Mouse (Mus musculus) brain, adult 2 months (tissue): Measurements from ENCODE around the gene Acp2.
A peak's percentile ranks its signal among the peaks of the same experiment; 100 is the strongest.

Experiments used
- DNase-seq: peaks from one replicate; pipeline ENCODE4 v3.0.0; 2011; ENCODE audit warnings: low read depth, low spot score

Acp2 gene

DNA sequence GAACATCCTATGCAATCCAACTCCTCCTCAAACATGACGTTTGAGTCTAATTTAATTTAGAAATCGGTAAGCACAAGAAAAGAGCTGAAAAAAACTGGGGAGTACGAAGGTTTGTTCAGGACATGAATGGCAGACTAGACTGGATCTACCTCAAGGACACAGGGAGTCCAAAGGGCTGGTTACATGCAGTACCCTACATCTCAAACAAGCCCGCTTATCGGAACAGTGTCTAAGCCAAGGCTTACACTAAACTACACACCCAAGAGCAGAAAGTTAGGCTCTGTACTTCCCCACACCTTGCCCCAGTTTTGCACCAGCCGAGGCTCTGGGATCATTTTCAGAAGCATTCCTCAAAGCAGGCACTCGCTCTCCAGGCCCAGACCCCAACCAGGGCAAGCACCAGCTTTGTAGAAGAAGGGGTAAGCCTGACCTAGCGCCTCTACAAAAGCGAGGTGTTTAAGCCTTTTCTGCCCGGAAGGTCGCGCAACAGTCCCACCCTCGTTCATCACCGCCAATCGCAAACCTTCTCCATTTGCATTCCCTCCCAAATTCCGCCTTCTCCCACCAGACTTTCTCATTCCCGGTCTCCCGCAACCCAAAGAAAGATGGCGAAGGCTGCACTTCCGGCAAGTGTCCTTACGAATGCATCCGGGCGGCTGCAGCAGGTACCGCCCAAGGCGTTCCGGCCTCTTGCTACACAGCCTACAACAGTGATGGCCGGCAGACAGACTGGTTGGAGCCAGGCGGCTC is at the start of gene Acp2, which contains the start of gene Nr1h3:
Gene Acp2, plus strand, starts transcription at position 664 of the 750 bp plus-strand sequence.
Gene Nr1h3, minus strand, starts transcription at position 613 of the 750 bp plus-strand sequence.
- DNase-seq, result peak; percentile 98

DNA sequence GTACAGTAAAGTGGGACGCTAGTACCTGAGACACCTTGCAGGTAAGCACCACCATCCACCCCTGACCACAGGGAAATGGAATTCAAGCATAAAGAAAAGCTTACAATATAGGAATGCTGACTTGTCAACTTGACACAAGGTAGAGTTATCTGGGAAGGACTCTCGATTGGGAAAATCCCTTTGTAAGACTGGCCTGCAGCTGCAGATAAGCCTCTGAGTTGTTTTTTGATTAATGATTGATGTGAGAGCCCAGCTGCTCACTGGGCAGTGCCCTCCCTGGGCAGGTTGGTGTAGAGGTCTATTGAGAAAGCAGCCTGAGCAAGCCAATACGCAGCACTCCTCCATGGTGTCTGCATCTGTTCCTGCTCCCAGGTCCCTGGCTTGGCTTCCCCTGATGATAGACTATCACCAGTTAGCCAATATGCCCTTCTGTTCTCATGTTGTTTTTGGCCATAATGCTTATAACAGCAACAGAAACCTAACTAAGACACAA is 49.8 kb upstream of the Acp2 start:
- DNase-seq, result peak; percentile 31

DNA sequence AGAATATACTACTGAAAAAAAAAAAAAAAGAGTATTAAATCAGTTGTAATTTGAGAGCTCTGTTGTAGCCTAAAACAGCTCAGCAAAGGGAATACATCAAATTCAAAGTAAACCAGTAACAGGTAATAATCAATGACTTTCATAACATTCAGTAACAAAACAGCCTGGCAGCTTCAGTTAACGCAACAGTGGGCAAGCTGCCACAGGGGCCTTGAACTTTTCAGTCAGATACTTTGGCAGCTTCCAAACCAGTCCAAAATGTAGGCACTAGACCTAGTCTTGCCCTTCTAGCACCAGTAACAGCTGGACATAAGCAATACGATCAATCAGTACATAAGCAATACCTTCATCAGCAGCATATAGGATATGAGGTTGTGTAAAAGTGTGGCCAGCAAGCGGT is 48.6 kb upstream of the Acp2 start:
- no peak for DNase-seq

DNA sequence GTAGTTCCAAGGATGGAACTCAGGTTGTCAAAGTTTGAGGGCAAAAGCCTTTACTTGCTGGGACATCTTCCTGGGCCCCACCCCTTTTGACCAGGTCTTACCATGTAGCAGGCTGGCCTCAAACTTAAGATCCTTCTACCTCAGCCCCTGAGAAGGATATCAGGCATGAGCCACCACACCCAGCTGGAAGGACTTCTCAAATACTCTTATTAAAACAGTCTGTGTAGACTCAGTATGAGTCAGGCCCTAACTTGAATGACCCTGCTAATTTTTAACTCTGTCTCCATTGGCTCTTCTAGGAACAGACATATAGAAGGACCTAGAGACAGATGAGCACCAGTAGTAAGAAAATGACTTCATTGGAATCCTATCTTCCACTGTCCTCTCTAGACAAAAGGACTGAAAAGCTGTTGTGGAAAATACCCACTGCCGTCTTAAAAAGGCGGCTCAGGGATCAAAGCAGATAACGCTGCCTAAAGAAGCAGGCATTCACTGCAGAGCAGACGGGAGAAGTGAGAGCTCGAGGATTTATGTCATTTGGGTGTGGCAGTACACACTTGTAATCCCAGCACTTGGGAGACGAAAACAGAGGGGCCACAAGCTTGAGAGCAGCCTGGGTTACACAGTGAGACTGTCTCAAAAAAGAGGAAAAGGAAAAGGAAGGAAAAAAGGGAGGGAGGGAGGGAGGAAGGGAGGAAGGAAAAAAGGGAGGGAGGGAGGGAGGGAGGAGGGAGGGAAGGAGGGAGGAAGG is 45.5 kb upstream of the Acp2 start:
- DNase-seq, result no peak

DNA sequence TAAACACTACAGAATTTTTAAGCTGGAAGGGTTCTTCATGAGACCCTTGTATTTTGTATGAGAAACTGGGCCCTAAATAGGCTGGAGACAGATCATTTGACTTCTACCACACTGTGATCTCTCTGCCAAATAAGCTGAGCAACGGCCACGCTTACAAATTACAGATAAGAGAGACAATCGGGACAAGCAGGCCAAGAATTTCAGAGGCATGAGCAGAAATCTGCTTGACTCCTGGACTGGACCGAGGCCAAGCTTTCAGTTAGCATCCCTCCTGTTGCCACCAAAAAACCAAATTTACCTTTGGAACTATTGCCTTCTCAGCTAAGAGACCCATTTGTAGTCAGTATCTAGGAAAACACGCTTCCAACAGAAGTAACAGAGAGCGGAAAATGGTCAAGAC is 42.1 kb upstream of the Acp2 start:
- DNase-seq, result no peak

DNA sequence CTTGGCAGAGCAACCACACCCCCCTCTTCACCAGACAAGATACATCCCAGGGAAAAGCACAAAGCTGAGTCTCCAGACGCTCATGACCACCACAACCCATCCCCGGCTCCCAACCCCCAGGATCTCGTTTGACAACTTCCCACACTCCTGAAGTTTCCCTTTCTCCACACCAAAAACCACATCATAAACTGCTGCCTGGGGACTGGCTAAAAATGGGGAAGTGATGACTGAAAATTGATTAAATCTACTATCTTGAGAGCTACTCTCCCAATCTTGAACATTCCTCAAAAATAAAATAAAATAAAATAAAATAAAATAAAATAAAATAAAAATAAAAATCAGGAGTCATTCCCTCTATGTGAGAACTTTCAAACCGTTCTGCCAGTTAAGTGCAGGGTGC is 39.7 kb upstream of the Acp2 start:
- DNase-seq, result no peak

DNA sequence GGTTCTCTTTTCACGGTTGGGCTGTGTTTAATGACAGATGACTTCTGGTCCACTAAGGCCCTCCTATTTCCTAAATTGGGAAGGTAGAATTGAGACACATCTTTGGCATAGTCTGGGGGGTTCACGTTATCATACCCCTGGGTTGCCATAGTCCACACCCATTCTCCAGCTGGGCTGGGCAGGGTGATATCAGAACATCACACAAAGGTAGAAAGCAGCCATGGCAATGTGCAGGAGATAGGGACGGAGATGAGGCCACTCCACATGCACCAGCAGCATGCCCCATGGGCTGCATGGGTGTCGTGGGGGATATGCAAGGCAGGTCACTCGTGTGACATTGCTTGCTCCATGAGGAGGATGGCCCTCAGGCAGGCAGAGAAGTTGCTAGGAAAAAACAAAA is 39.2 kb upstream of the Acp2 start:
- no peak for DNase-seq

DNA sequence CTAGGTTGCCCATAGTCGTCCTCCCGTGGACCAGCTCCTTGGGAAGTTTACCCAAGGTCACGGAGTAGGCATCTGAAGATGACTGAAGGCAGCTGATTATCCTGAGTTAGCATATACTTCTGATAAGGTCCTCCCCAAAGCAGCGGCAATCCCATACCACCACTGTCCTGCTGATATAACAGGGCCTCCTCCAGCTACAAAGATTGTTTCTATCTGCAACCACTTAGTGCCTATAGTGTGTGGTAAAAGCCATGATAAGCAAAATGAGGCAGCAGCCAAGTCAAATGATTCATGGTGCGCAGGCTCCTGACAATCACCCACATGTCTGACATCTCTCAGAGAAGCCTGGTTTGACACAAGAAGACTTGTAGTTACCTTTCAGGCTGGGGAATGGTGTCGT is 37.7 kb upstream of the Acp2 start:
- peak; percentile 52 for DNase-seq

DNA sequence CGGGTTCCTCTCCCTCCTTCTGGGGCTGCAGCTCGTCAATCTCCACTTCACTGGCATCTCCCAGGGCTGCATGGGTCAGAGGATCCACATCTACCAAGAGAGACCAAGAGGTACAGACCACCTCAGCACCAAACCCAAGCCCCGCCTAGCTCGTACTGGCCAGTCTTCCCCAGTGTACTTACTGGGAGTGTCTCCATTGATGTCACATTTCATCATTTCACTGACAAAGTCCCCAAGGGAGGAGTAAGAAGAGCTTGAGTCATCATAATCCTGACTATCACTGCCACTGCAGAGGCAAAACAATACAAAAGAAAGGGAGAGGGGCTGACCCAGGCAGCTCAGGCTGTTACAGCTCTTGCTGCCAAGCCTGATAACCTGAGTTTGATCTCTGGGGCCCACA is 35.1 kb upstream of the Acp2 start:
- DNase-seq, result no peak

DNA sequence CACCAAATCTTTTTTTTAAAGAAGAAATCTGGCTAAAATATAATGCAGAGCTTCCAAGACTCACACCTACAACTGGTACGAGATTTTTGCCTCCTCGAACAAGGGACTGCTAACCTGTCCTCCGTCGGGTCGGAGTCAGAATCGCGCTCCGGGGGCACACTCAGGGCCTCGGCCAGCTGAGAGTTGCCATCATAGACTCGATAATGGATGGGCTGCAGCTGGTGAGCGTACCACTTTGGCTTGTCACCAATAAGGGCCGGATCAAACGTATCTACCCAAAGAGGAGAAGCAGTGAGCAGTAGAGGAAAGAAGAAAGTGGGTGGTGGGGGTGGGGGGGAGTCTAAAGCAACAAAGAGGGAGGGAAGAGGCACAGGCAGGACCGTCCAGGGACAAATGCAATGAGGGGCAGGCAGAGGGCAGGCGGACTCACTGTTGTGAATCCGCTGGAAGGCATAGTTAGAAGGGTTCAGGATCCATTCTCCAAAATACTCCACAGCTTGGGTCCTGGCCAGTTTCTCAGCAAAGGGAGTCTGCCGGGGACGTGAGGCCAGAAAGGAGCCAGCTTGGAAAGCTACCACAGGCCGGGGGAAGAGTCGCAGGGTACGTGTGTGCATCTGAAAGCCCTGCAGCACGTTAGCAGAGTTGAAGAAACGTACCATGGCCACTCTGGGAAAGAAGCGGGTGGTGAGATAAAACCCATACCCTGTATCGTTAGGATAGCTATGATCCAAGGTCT is 32.9 kb upstream of the Acp2 start:
- DNase-seq, result no peak

DNA sequence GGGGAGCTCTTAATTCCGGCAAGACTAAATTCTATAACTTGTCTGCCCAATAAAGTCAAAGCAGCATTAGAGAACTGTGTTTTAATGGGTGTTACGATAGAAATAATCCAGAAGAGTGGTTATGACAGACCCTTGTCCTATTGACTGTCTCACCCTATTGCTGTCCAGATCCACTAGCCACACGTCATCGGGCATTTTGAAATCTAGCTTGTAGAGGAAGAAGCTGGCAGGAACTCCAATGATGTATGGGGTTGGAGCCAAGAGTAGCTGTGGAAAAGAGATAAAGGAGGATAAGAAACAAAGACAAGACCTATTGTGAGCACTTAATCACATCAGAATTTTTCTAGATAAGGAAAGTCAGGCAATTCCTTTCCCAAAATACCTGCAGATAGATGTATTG is 27.2 kb upstream of the Acp2 start:
- no peak for DNase-seq

DNA sequence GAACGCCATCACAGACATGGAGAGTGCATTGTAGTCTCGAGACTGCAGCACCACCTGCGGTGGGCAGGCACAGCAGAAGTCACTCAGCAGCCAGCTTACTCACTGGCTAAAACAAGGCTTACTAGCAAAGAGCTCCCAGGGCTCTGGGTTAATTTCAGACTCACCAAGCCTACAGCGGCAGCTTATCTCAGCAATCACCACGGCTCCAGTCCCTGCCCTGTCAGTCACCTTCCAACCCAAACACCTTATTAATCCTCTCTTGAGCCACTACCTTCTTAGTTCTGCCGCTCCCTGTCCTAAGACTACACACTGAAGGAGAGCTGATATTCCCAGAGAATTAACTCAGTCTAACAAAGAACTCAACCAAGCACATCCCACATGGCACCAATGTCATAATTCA is 26.5 kb upstream of the Acp2 start:
- DNase-seq, result no peak

DNA sequence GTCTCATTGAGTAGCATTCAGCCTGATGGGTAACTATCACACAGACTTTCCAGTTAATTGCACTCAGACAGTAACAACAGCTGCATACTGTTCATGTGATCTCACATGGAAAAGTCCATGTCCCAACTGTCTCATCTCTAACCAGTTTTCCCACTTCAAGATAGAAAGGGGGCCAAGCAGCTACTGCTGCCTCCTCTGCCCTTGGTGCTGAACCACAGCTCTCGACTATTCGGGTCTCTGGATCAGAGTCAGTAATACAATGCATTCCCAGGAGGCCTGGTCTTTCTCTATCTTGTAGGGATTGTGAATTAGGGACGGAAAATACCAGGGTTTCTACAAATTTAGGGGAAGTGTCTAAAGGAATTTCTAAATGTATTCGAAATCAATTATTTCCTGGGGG is 22.9 kb upstream of the Acp2 start:
- DNase-seq, result no peak

DNA sequence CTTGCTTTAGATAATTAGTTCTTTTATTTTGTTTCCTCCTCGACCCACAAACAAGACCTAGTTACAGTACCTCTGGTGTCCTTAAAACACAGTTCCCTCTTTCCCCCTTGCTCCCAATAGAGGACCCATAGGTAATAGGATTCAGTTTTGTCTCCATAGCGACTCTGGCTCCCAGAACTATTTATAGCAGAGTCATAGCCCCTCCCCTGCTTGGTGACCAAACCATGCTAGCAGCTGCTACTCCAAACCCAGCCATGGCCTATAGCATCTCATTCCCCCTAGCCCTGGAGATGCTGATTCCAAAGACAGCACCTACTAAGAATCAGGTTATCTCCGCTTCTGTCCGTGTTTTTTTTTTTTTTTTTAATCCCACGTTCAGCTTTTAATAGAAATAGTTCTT is 22.0 kb upstream of the Acp2 start:
- peak; percentile 73 for DNase-seq

DNA sequence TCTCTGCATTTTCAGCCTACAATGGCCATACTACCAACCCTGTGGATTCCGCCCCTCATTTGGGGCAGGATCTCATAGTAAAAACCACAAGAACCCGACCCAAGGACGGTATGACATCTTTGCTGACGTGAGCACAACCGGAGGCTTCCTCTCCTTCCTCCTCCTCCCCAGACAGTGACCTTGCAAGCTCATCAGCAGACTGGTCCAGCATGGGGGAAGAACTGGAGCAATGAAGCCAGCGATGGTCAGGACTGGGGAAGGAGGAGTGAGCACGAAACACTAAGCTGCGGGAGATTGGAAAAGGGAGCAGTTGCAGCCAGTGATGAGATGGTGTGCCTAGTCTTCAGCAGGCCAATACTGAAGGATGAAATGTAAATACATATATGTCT is 20.7 kb upstream of the Acp2 start:
- peak; percentile 83 for DNase-seq

DNA sequence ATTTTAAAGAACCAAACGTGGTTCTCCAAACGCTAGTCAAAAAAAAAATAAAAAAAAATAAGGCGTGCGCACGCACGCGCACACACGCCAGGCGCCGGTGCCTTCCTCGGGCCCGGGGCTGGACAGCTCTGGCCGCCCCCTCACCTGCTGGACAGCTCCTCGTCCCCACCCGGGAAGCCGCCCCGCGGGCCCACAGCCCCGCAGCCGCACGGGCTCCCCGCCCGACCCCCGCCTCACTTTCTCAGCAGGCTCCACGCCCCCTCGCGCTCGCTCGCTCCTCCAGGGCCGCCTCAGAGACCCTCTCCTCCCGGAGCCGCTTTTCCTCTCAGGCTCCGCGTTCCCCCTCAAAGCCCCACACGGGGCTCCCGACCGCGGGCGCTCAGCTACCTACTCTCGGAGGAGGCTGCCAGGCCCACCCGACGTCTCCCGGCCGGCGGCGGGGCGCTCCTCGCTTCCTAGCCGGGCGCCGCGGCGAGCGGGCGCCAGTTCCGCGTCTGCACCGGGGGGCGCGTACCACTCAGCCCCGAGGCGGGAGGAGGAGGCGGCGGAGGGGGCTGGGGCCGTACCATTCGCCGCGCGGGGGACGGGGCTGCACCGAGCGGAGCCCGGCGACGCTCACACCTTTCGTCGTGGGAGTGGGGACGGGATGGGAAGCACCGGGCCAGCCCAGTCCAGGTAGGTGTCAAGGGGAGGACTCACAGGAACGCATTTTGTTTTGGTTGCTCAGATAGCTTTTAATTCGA is 20.1 kb upstream of the Acp2 start:
- peak; percentile 97 for DNase-seq

DNA sequence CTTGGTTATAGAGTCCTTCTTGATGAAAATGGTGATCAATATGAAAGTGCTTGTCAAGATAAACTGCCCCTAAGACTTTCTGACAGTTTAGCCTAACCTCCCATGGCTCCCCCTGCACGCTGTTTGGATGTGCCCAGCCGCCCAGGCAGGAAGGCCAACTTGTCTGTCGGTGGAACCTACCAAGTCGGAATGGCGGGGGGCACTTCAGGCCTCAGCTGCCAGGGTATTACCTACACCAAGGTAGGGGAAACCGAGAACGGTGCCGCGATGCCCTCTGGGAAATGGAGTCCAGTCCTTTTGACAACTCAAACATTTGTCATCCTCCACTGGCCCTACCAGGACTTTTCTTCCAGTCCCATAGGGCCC is 19.6 kb upstream of the Acp2 start:
- DNase-seq, result peak; percentile 100

DNA sequence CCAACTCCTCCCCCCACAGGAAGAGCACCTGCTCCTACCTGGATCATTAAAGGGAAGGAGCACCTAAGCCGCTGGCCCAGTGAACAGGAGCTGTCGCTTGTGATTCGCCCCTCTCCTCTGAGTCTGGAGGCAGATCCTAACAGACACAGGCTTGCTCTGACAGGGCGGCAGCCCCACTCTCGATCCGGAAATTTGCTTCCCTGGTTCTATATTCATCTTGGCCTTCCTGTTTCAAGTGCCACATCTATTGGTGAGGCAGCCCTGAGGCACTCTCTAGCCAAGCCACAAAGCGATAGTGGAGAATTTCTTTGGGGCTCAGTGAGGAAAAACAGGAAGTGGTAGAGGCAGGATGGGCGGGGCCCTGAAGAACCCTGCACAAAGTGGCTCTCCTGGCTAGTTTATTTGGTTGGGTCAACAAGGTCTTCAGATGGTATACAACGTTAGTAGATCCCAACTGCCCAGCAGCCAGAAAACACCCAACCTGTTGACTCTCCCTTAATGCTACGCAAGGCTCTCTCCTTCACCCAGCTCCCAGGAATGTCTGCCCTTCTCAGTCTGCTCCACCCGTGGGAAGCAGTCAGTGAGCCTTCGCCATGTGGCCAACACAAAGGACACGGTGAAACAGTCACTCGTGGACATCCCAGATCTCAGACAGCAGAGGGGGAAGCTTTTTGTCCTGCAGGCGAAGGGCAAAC is 18.8 kb upstream of the Acp2 start, which contains the start of gene Madd:
Gene Madd, minus strand, starts transcription at position 127 of the 695 bp plus-strand sequence.
- peak; percentile 44 for DNase-seq

DNA sequence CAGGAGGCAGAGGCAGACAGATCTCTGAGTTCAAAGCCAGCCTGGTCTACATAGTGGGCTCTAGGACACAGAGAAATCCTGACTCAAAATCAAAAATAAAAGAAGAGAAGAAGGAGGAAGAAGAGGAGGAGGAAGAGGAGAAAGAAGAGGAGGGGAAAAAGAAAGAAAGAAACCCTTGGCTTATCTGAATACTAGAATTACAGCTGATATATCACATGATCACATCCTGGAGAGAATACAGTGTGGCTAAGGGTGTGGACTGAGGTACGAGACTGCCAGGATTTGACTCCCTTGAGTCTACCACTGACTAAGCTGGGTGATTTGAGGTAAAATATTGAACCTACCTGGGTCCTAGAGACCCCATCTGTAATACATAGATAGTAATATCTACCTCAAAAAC is 16.5 kb upstream of the Acp2 start:
- no peak for DNase-seq

DNA sequence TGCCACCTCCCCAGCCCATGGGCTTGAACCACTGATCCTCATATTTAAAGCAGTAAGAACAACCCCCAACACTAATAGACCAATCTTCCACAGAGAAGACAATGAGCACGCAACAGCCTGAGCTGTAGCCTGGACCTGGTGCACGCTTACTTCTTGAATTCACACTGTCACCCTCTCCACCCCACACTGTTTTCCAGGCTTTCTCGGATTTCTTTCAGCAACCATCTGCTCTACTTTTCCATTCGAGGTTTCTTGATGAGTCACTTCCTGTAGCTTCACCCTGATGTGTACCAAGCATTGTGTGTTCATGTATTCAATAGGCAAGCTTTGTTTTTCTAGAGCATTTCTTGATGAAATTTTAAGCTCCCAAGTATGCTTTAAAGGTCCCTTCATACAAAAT is 15.3 kb upstream of the Acp2 start:
- DNase-seq, result peak; percentile 86

DNA sequence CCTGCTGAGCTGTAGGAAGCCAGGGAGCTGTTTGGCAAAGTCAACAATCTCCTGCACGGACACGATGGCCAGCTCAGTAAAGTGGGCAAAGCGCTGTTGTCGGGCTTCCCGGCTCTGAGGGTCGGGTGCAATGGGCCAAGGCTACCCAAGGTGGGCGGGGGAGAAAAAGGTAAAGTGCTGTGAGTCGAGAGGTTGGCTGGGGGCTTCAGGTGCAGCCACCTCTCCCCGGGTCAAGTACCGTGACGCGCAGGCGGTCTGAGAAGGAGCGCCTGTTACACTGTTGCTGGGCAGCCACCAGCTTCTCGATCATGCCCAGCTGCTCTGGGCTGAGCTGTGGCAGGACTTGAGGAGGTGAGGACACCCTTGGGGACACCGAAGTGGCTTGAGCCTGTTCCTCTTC is 12.2 kb upstream of the Acp2 start:
- no peak for DNase-seq
